ENCODE assay signal across 9 mouse cellular contexts in the genomic region with DNA sequence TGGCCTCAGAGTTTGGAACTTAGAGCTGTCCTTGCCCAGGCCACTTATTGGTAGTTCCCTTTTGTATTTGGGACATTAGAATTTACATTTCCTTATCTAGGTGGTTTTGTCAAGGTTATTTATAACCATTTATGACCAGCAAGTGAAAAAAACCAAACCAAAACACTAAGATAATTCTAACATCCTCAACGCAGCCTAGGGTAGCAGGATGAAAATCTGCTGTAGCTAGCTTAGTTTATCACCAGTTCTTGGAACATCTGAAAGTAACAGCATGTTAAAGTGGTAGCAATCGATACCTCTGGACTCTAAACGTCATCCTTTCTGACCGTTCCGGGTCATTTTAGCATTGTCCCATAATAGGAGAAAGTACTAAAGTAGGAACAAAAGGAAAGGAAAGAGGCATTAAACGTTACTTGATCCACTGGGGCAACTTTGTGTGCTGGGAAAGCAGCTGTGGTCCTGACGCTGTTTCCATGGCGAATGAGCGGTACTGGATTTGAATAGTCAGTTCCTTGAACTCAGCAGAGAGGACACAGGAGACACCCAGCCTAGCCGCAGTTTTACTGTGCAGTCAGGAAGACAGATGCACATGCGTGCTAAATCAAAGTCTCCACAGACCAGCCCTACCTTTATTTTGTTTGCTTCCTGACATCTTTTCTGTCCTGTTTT. TPM values are rescaled to one million over a fixed set of nuclear protein-coding genes. Genes with fewer than 3 reads are reported as not detected.
DNase-seq lines count a peak whose midpoint lies in the region; ATAC-seq lines count a peak whose summit lies in the region.
"Had no signal": no experiment of that assay in that cellular context is flagged by ENCODE, and none has a peak within 500 bp of the region (broad histone marks: within the 10 kb centered on the region; RNA-seq: fewer than 3 reads in every experiment).

No protein-coding gene starts in this region.

- 69% methylated on average over 11 of the region's 11 CpGs for WGBS in limb, embryonic 11.5 days
- 73% methylated on average over 11 of the region's 11 CpGs for WGBS in limb, embryonic 10.5 days
- 11% methylated on average over 11 of the region's 11 CpGs for WGBS in neural tube, embryonic 13.5 days

- no peak overlapping the region for H3K4me3 ChIP-seq in limb, embryonic 11.5 days (ENCODE audit: low read depth, low read length)
- no peak overlapping the region for H3K4me3 ChIP-seq in limb, embryonic 10.5 days
- no peak overlapping the region for H3K4me3 ChIP-seq in neural tube, embryonic 13.5 days

- ATAC-seq in limb, embryonic 11.5 days (ENCODE audit: insufficient number of reproducible peaks, low FRiP score, low TSS enrichment, low read depth) = no peak
- peak; percentile 89 for ATAC-seq in neural tube, embryonic 13.5 days (ENCODE audit: low read depth)

- H3K27me3 ChIP-seq in limb, embryonic 11.5 days (ENCODE audit: control insufficient read depth, insufficient read depth, low read length) = no peaks in the 10 kb centered on the region
- no peaks in the 10 kb centered on the region for H3K27me3 ChIP-seq in limb, embryonic 10.5 days (ENCODE audit: low read depth, poor library complexity, severe bottlenecking)
- no peaks in the 10 kb centered on the region for H3K27me3 ChIP-seq in neural tube, embryonic 13.5 days

- H3K27ac ChIP-seq in limb, embryonic 11.5 days (replicated peaks; ENCODE audit: low read depth, low read length) = no peak overlapping the region
- no peak overlapping the region; the same call in 1 of the 2 replicates for H3K27ac ChIP-seq in limb, embryonic 10.5 days
- peak overlapping the region; percentile 67 for H3K27ac ChIP-seq in neural tube, embryonic 13.5 days (replicated peaks)

- intact Hi-C loops in heart, postnatal 36 days (cut with DNase I) = no loop called here

- H3K4me1 ChIP-seq in limb, embryonic 11.5 days (ENCODE audit: control insufficient read depth, insufficient read depth, low read length) = peaks cover 3% of the 10 kb centered on the region; the same call in 1 of the 2 replicates
- H3K4me1 ChIP-seq in limb, embryonic 10.5 days = peaks cover 11% of the 10 kb centered on the region
- peaks cover 42% of the 10 kb centered on the region for H3K4me1 ChIP-seq in neural tube, embryonic 13.5 days (replicated peaks)

- H3K9me3 ChIP-seq in limb, embryonic 11.5 days (ENCODE audit: control insufficient read depth, low read length) = no peaks in the 10 kb centered on the region
- no peaks in the 10 kb centered on the region for H3K9me3 ChIP-seq in limb, embryonic 10.5 days (replicated peaks)
- no peaks in the 10 kb centered on the region for H3K9me3 ChIP-seq in neural tube, embryonic 13.5 days

- peak; percentile 45 for DNase-seq in limb, embryonic 11.5 days (ENCODE audit: low spot score)
- DNase-seq in limb, embryonic 10.5 days (ENCODE audit: low spot score) = no peak
- peak; percentile 69 for DNase-seq in embryo, embryonic 11 days
- peak; percentile 18 to 23 for DNase-seq in heart, postnatal 36 days
- DNase-seq in MN1 (ENCODE audit: low spot score) = no peak
- no peak for DNase-seq in lung, postnatal 14 days
- DNase-seq in thymus, postnatal 0 days (ENCODE audit: low spot score) = no peak
- DNase-seq: thymus, postnatal 14 days had no signal

- no peaks in the 10 kb centered on the region for H3K36me3 ChIP-seq in limb, embryonic 11.5 days (ENCODE audit: control insufficient read depth, insufficient read depth, low read length)
- H3K36me3 ChIP-seq in limb, embryonic 10.5 days = no peaks in the 10 kb centered on the region
- H3K36me3 ChIP-seq in neural tube, embryonic 13.5 days = no peaks in the 10 kb centered on the region

- H3K4me2 ChIP-seq in limb, embryonic 11.5 days (ENCODE audit: low read depth, severe bottlenecking) = no peak overlapping the region
- peak overlapping the region; percentile 35 for H3K4me2 ChIP-seq in neural tube, embryonic 13.5 days

- no peak overlapping the region for H3K9ac ChIP-seq in limb, embryonic 11.5 days (ENCODE audit: low read length)
- no peak overlapping the region for H3K9ac ChIP-seq in neural tube, embryonic 13.5 days

RNA-seq across cellular contexts. Expression of gene Lgr4, which starts 42.1 kb away (rescaled TPM):
- polyA plus RNA-seq in limb, embryonic 11.5 days (2014; fragmentation: Nextera tagmentation; extraction: Ambion mirVana) = 14.8 and 15.1 TPM in 2 replicates
- 9.0 and 10.6 TPM in 2 replicates for polyA plus RNA-seq in limb, embryonic 10.5 days (2016; fragmentation: Nextera tagmentation; extraction: Ambion mirVana)
- 10 to 100 TPM; 26.3 TPM for total RNA-seq in heart, postnatal 36 days (2021)
- 10.7 and 11.3 TPM in 2 replicates for polyA plus RNA-seq in neural tube, embryonic 13.5 days (2015; fragmentation: Nextera tagmentation; extraction: Ambion mirVana)
- 4.3 and 5.1 TPM in 2 replicates for polyA plus RNA-seq in thymus, postnatal 0 days (2015; fragmentation: Nextera tagmentation; extraction: Ambion mirVana)

RNA-seq across cellular contexts. Expression of gene Ccdc34, which starts 58.1 kb away (rescaled TPM):
- polyA plus RNA-seq in limb, embryonic 11.5 days (2014; fragmentation: Nextera tagmentation; extraction: Ambion mirVana) = 68.2 and 68.8 TPM in 2 replicates
- 49.3 and 57.2 TPM in 2 replicates for polyA plus RNA-seq in limb, embryonic 10.5 days (2016; fragmentation: Nextera tagmentation; extraction: Ambion mirVana)
- total RNA-seq in heart, postnatal 36 days (2021) = 1 to 10 TPM; 5.1 to 5.3 TPM
- 34.6 and 36.1 TPM in 2 replicates for polyA plus RNA-seq in neural tube, embryonic 13.5 days (2015; fragmentation: Nextera tagmentation; extraction: Ambion mirVana)
- 40.0 and 43.0 TPM in 2 replicates for polyA plus RNA-seq in thymus, postnatal 0 days (2015; fragmentation: Nextera tagmentation; extraction: Ambion mirVana)

Comparison
In these comparisons a context has a peak if more than half of its experiments do, and no peak if none do; other contexts are left out.
1. DNase-seq: peak in limb, embryonic 11.5 days (single experiment), embryo, embryonic 11 days (single experiment) and heart, postnatal 36 days (2 of 2); none in limb, embryonic 10.5 days (single experiment), MN1 (single experiment), lung, postnatal 14 days (single experiment) and thymus, postnatal 0 days (single experiment).